Mouse (Mus musculus) brain, embryonic 14.5 days (tissue): ENCODE results near the gene Gm2381.
"Not testable (repeated sequence)": the region's sequence is repeated elsewhere in the genome, so short reads cannot be mapped to it uniquely, and the experiment has no call there.

Experiments
- CTCF ChIP-seq: fragments of 200-500 bp; IDR thresholded peaks from 2 replicates; pipeline ENCODE4 v1.5.1; 2012; ENCODE audit warnings: inconsistent platforms, mild to moderate bottlenecking, moderate library complexity, borderline replicate concordance; ENCODE audit not compliant: insufficient read depth, insufficient read length; ENCODE audit errors: extremely low read depth
- POLR2A ChIP-seq: fragments of 200-500 bp; IDR thresholded peaks from 2 replicates; pipeline ENCODE4 v1.6.1; 2012; ENCODE audit warnings: mild to moderate bottlenecking, inconsistent platforms, borderline replicate concordance; ENCODE audit not compliant: poor library complexity, insufficient read depth, insufficient read length, severe bottlenecking; ENCODE audit errors: extremely low read depth

DNA sequence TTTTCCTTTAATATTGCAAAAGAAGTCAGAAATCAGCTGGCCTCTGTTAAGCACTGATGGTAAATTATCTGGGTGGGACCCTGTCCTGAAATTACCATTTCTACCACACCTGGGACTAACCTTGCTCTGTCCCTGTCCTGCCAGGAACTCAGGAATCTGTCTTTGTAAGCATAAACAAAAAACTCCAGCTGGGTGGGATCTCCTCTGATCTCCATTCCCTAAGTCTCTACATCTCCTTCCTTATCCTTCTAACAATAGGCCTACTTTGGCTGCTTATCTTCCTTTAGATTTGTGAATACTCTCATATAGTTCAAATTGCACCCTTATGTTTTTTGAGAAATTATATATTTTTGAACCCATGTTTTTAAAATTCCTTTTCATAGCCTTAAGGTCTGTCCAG is 28.7 kb downstream of the Gm2381 start:
- not testable (repeated sequence) for TF ChIP-seq POLR2A, CTCF
